Mouse (Mus musculus): Measurements from ENCODE around the gene Pla2g1b. TPM values are rescaled to one million over a fixed set of nuclear protein-coding genes. Genes with fewer than 3 reads are reported as not detected.

Pla2g1b gene
- polyA plus RNA-seq, 1 experiment from 2014 or later = 0.97 TPM

DNA sequence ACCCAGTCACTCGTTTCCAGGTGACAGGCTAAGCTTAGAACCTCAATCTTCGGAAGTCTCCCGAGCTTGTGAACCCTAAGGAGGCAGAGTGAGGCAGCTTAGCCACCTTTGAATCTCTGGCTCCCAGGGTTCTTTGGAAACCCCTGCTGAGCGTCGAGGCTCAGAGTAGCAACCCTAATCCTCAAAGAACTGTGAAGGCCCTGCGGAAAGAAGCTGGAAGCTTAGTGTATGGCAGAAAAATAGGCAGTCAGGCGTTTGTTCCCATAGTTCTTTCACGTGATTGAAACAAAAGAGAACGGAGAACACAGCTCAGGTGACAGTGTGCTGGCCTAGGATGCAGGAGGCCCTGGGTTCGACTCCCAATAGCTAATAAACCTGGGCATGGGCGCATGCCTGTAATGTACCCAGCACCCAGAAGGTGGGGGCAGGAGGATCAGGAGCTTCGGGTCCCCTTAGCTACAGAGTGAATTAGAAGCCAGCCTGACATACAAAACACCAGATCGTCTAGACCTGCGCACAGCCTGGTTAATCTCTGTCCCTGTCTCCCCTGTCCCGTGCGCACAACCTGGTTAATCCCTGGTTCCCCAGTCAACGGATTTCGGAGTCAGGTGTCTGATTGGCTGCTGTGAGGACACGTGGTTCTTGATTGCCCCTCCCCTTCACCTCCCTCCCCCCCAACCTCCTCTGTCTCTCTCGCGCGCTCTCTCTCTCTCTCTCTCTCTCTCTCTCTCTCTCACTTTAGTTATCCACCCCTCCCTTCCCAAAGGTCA, 9.5 kb downstream of the Pla2g1b start:
- WGBS = 17% methylated on average over 22 of the region's 22 CpGs
- Histone ChIP-seq H3K27me3 (ENCODE audit: insufficient read depth, low read length) (no peaks in the 10 kb centered on the region), H3K36me3 (ENCODE audit: insufficient read depth, low read length) (0 out of 2 replicates have a peak, but pooled peaks cover 4% of the 10 kb centered on the region), H3K9ac (ENCODE audit: low read depth, low read length) (peak overlapping the region; percentile 44; the same call in 1 of the 2 replicates), H3K4me1 (replicated peaks; ENCODE audit: insufficient read depth, low read length) (peaks cover 4% of the 10 kb centered on the region; the same call in 1 of the 2 replicates), H3K4me3 (replicated peaks; ENCODE audit: low read depth, low read length) (peak overlapping the region; percentile 26), H3K27ac (no peak overlapping the region), H3K4me2 (ENCODE audit: low read length) (peak overlapping the region; percentile 57), H3K9me3 (replicated peaks; ENCODE audit: low read length) (no peaks in the 10 kb centered on the region)
- DNase-seq (ENCODE audit: low spot score) (peak; percentile 87), ATAC-seq (replicated peaks; ENCODE audit: low FRiP score, low read depth) (peak; percentile 62)
- no peak for TF ChIP-seq CTCF (IDR thresholded peaks at IDR 0.05; ENCODE audit: low read depth)

DNA sequence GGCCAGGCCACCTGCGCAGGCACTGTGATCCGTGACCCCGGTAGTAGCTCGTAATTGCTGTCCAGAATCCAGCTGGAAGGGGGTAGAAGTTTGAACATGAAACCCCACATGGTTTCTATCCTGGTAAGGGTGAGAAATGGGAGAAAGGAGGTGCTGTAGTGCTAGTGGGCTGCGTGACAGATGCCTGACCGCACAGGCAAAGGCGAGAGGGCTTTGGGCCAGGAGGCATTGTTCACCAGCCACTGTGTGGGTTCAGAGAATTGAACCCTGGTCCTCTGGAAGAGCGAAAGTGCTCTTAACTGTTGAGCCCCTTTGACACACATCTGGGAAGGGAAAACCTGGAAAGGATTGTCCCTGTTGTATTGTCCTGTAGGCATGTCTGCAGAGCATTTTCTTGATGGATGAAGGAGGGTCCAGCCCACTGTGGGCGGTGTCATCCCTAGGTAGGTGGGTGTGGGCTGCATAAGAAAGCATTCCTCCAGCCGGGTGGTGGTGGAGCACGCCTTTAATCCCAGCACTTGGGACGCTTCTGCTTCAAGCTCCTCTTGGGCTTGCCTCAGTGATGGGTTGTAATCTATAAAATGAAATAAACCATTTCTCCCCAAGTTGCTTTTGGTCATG, 10.2 kb downstream of the Pla2g1b start:
- 0 out of 2 replicates have a peak, but pooled peaks cover 4% of the 10 kb centered on the region for H3K36me3 ChIP-seq (ENCODE audit: insufficient read depth, low read length)
- DNase-seq (ENCODE audit: low spot score) (no peak), ATAC-seq (replicated peaks; ENCODE audit: low FRiP score, low read depth) (0 out of 2 replicates have a peak, but pooled peaks have one; percentile 35)
- 0 out of 2 replicates have a peak, but pooled peaks cover 4% of the 10 kb centered on the region for H3K4me1 ChIP-seq (replicated peaks; ENCODE audit: insufficient read depth, low read length)
- H3K9ac ChIP-seq (ENCODE audit: low read depth, low read length) = peak overlapping the region; percentile 44; the same call in 1 of the 2 replicates
- no peak overlapping the region for H3K27ac ChIP-seq
- H3K27me3 ChIP-seq (ENCODE audit: insufficient read depth, low read length) = no peaks in the 10 kb centered on the region
- WGBS = 35% methylated on average over 12 of the region's 12 CpGs
- no peak for TF ChIP-seq CTCF (IDR thresholded peaks at IDR 0.05; ENCODE audit: low read depth)
- peak overlapping the region; percentile 57 for H3K4me2 ChIP-seq (ENCODE audit: low read length)
- peak overlapping the region; percentile 26 for H3K4me3 ChIP-seq (replicated peaks; ENCODE audit: low read depth, low read length)
- H3K9me3 ChIP-seq (replicated peaks; ENCODE audit: low read length) = no peaks in the 10 kb centered on the region

DNA sequence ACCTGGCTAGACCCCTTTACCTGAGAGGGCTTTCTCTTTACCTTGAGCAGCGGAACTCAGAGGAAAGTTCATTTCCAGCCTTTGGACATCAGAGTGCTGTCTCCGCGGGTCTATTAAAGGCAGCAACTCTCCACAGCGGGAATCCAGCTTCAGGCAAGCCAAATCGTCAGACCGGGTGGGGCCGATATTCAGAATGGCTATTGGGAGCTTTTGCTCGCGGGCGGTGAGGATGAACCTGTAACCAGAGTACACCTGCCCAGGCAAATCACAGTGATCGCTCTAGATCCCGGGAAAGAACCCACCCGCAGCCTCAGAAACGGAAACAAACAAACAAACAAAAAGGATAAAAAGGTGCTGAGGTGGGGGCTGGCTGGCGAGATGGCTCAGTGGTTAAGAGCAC, 13.5 kb downstream of the Pla2g1b start:
- H3K4me2 ChIP-seq (ENCODE audit: low read length) = no peak overlapping the region
- H3K27ac ChIP-seq = no peak overlapping the region
- H3K4me1 ChIP-seq (replicated peaks; ENCODE audit: insufficient read depth, low read length) = 0 out of 2 replicates have a peak, but pooled peaks cover 4% of the 10 kb centered on the region
- H3K27me3 ChIP-seq (ENCODE audit: insufficient read depth, low read length) = no peaks in the 10 kb centered on the region
- 0 out of 2 replicates have a peak, but pooled peaks cover 4% of the 10 kb centered on the region for H3K36me3 ChIP-seq (ENCODE audit: insufficient read depth, low read length)
- H3K9me3 ChIP-seq (replicated peaks; ENCODE audit: low read length) = no peaks in the 10 kb centered on the region
- no peak overlapping the region for H3K4me3 ChIP-seq (replicated peaks; ENCODE audit: low read depth, low read length)
- ATAC-seq (replicated peaks; ENCODE audit: low FRiP score, low read depth) (no peak), DNase-seq (ENCODE audit: low spot score) (no peak)
- no peak for TF ChIP-seq CTCF (IDR thresholded peaks at IDR 0.05; ENCODE audit: low read depth)
- no peak overlapping the region for H3K9ac ChIP-seq (ENCODE audit: low read depth, low read length)
- 63% methylated on average over 15 of the region's 15 CpGs for WGBS

DNA sequence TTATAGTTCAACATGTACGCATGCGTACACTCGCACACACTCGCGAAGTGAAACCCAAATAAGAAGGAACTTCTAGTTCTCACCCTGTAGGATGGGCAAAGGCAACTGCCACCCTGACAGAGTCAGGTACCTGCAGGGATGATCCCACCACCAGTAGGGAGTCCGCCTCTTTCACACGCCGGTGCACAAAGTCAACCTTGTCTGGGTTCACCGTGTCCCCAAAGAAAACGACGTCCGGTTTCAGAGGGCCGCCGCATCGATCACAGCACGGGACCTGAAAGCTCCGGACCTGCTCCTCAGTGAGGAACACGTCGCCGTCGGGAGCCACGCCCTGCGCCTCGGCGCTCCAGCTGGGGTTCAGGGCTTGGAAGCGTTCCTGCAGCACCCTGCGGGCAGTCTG, 14.0 kb downstream of the Pla2g1b start:
- 0 out of 2 replicates have a peak, but pooled peaks cover 4% of the 10 kb centered on the region for H3K4me1 ChIP-seq (replicated peaks; ENCODE audit: insufficient read depth, low read length)
- no peak overlapping the region for H3K27ac ChIP-seq
- ATAC-seq (replicated peaks; ENCODE audit: low FRiP score, low read depth) (no peak), DNase-seq (ENCODE audit: low spot score) (no peak)
- H3K9me3 ChIP-seq (replicated peaks; ENCODE audit: low read length) = no peaks in the 10 kb centered on the region
- H3K27me3 ChIP-seq (ENCODE audit: insufficient read depth, low read length) = no peaks in the 10 kb centered on the region
- H3K9ac ChIP-seq (ENCODE audit: low read depth, low read length) = no peak overlapping the region
- 0 out of 2 replicates have a peak, but pooled peaks cover 4% of the 10 kb centered on the region for H3K36me3 ChIP-seq (ENCODE audit: insufficient read depth, low read length)
- TF ChIP-seq CTCF (IDR thresholded peaks at IDR 0.05; ENCODE audit: low read depth) = no peak
- H3K4me3 ChIP-seq (replicated peaks; ENCODE audit: low read depth, low read length) = no peak overlapping the region
- WGBS = 32% methylated on average over 27 of the region's 27 CpGs
- H3K4me2 ChIP-seq (ENCODE audit: low read length) = peak overlapping the region; percentile 37

DNA sequence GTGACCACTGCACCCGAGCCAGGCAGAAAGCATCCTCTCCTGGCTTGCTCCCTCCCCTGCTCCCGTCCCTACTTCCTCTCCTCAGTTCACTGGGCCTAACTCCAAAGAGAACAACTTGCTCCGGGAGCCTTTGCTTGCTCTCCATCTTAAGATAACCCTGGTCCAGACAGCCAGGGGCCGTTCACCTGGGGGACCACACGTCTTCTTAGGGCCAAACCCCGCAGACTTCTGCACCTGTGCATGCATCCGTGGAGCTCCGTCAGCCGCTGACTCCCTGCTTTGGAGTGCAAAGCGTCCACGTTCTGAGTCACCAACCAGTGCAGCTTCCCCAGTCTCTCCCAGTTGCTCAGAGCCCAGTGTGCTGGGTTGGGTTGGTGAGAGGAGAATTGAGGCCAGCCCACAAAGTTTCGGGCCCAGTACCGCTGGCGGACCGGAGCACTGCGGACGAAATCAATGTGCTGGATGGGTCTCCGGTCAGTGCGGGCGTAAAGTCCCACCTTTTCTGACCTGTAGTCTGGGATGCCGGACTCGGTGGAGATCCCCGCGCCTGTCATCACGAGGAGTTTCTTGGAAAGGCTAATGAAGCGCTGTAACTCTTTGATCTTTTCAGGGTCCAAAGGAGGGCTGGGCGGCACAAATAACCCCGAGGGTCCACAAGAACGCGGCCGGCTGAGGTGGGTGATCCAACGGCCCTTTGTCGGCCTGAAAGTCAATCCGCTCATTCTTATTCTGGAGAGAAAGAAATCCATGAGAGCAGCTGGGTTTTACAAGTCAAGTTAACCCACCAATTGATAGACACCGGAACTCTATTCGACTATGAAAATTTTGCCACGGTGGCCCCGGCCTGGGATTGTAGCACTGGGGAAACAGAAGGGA, 16.6 kb downstream of the Pla2g1b start:
- Histone ChIP-seq H3K4me1 (replicated peaks; ENCODE audit: insufficient read depth, low read length) (no peaks in the 10 kb centered on the region), H3K9ac (ENCODE audit: low read depth, low read length) (0 out of 2 replicates have a peak overlapping the region, but pooled peaks have one; percentile 18), H3K36me3 (ENCODE audit: insufficient read depth, low read length) (0 out of 2 replicates have a peak, but pooled peaks cover 4% of the 10 kb centered on the region), H3K27ac (no peak overlapping the region), H3K4me2 (ENCODE audit: low read length) (peak overlapping the region; percentile 34; the same call in 1 of the 2 replicates), H3K27me3 (ENCODE audit: insufficient read depth, low read length) (no peaks in the 10 kb centered on the region), H3K4me3 (replicated peaks; ENCODE audit: low read depth, low read length) (no peak overlapping the region), H3K9me3 (replicated peaks; ENCODE audit: low read length) (no peaks in the 10 kb centered on the region)
- DNase-seq (ENCODE audit: low spot score) = no peak
- no peak for ATAC-seq (replicated peaks; ENCODE audit: low FRiP score, low read depth)
- TF ChIP-seq CTCF (IDR thresholded peaks at IDR 0.05; ENCODE audit: low read depth) = no peak
- WGBS = 31% methylated on average over 38 of the region's 38 CpGs
